ENCODE assay signal across 9 mouse cellular contexts in genomic region chr11:11564266-11565044, GRCm38 (mm10).
A peak's percentile ranks its signal among the peaks of the same experiment; 100 is the strongest.
DNase-seq lines count a peak whose midpoint lies in the region; ATAC-seq and TF ChIP-seq lines count a peak whose summit lies in the region.
"Had no signal": no experiment of that assay in that cellular context is flagged by ENCODE, and none has a peak within 500 bp of the region (broad histone marks: within the 10 kb centered on the region; RNA-seq: fewer than 3 reads in every experiment).

No protein-coding gene starts in this region.

- no peaks in the 10 kb centered on the region for H3K4me1 ChIP-seq in hindbrain, postnatal 0 days (ENCODE audit: insufficient read depth, low read length)
- no peaks in the 10 kb centered on the region for H3K4me1 ChIP-seq in hindbrain, embryonic 14.5 days (replicated peaks; ENCODE audit: control insufficient read depth, insufficient read depth, low read length)

- WGBS in hindbrain, postnatal 0 days = 69% methylated on average over 7 of the region's 7 CpGs
- 84% methylated on average over 7 of the region's 7 CpGs for WGBS in hindbrain, embryonic 14.5 days

- no peaks in the 10 kb centered on the region for H3K9me3 ChIP-seq in hindbrain, postnatal 0 days (ENCODE audit: low read length)
- no peaks in the 10 kb centered on the region for H3K9me3 ChIP-seq in hindbrain, embryonic 14.5 days (ENCODE audit: control insufficient read depth, low read length)

- no peak overlapping the region for H3K4me3 ChIP-seq in hindbrain, postnatal 0 days (ENCODE audit: low read length)
- no peak overlapping the region for H3K4me3 ChIP-seq in hindbrain, embryonic 14.5 days (replicated peaks; ENCODE audit: low read length)

- no peaks in the 10 kb centered on the region for H3K27me3 ChIP-seq in hindbrain, postnatal 0 days (ENCODE audit: insufficient read depth, low read length)
- H3K27me3 ChIP-seq in hindbrain, embryonic 14.5 days (ENCODE audit: control insufficient read depth, insufficient read depth, low read length) = no peaks in the 10 kb centered on the region

- no peak overlapping the region for H3K4me2 ChIP-seq in hindbrain, postnatal 0 days (ENCODE audit: low read depth, low read length)
- no peak overlapping the region for H3K4me2 ChIP-seq in hindbrain, embryonic 14.5 days (replicated peaks)

- H3K36me3 ChIP-seq in hindbrain, postnatal 0 days (ENCODE audit: insufficient read depth, low read length) = no peaks in the 10 kb centered on the region
- no peaks in the 10 kb centered on the region for H3K36me3 ChIP-seq in hindbrain, embryonic 14.5 days (replicated peaks; ENCODE audit: control insufficient read depth, insufficient read depth)

- no peak for TF ChIP-seq CTCF in hindbrain, postnatal 0 days (IDR thresholded peaks at IDR 0.05; ENCODE audit: low read depth)

- peak; percentile 4 for DNase-seq in hindbrain, postnatal 0 days (ENCODE audit: low spot score)
- DNase-seq in hindbrain, embryonic 14.5 days (ENCODE audit: low spot score) = no peak
- no peak for DNase-seq in MN1 (ENCODE audit: low spot score)
- DNase-seq in urinary bladder, postnatal 10 days (ENCODE audit: low spot score) = no peak
- no peak for DNase-seq in left cerebral cortex, adult 18-20 months (ENCODE audit: low spot score in 2 of 2)
- DNase-seq: right cerebral cortex, adult 18-20 months had no signal

- H3K9ac ChIP-seq in hindbrain, postnatal 0 days (replicated peaks; ENCODE audit: low read length) = no peak overlapping the region
- H3K9ac ChIP-seq in hindbrain, embryonic 14.5 days = no peak overlapping the region

- H3K27ac ChIP-seq in hindbrain, postnatal 0 days = no peak overlapping the region
- H3K27ac ChIP-seq in hindbrain, embryonic 14.5 days = no peak overlapping the region

- ATAC-seq in hindbrain, postnatal 0 days = 0 out of 2 replicates have a peak, but pooled peaks have one; percentile 21
- no peak for ATAC-seq in hindbrain, embryonic 14.5 days (ENCODE audit: low FRiP score)
- peak; percentile 88 for ATAC-seq in CD4-positive, CD25-positive, alpha-beta regulatory T cell, adult 4 months
- peak; percentile 88 for ATAC-seq in common myeloid progenitor, adult 5-6 weeks (replicated peaks; ENCODE audit: low read depth, poor library complexity, severe bottlenecking)
- ATAC-seq in monocyte, adult 5-6 weeks (replicated peaks; ENCODE audit: insufficient number of reproducible peaks, low FRiP score, low TSS enrichment, poor library complexity, severe bottlenecking) = peak; percentile 60
